Mouse (Mus musculus): ENCODE results near the gene Pop5.

The Pop5 gene

GRCm38 (mm10) chr5:115266340-115266739 is 30.7 kb downstream of the Pop5 start:
- DNase-seq (ENCODE audit: low spot score), result no peak

DNA sequence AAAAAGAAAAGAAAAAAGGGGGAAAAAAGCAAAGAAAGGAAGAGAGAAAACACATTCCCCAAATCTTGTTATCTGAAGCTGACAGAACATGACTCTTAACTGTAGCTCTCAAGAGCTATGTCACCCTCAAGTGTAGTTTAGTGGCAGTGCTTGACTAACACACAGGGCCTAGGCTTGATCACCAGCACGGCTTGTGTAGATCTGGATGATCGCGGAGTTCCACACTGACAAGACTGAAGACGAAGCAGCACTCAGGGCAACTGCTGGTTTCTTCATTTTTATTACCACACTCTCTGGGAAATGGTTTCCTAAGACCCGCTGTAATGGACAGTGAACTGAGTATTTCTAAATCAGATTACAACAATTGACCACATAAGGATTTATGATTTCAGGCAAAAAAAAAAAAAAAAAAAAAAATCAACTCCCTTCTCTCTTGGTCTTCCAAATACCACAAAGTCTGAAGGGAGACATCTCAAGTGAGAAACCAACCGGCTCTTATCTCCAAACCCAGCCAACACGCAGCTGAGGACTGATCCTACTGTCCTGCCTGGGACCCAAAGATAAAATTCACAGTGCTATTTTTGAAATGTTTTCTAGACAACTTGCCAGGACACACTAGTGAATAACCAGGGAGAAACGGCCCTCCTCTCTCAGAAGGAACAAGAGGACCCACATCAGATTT is 31.3 kb downstream of the Pop5 start:
- DNase-seq (ENCODE audit: low spot score), result no peak

DNA sequence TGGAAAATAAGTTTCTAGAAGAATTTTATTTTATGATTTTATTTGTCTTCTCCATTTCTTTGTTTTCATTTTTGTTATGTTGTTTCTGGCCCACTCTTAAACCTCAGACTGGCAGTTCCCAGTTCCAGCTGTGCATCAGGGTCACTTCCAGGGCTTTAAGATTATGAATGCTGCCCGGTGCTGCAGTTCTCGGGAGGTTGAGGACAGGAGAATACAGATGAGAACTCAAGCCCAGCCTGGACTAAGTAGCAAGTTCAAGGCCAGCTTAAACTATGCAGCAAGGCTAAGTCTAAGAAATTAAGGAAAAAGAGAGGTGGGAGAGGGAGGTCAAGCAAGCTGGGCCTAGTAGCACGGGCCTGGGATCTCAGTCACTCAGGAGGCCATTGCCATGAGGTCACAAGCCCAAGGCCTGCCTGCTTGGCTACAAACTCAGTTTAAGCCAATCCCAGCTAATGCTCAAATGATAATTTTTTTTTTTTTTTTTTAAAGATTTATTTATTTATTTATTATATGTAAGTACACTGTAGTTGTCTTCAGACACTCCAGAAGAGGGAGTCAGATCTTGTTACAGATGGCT is 31.9 kb downstream of the Pop5 start:
- DNase-seq (ENCODE audit: low spot score), result no peak

DNA sequence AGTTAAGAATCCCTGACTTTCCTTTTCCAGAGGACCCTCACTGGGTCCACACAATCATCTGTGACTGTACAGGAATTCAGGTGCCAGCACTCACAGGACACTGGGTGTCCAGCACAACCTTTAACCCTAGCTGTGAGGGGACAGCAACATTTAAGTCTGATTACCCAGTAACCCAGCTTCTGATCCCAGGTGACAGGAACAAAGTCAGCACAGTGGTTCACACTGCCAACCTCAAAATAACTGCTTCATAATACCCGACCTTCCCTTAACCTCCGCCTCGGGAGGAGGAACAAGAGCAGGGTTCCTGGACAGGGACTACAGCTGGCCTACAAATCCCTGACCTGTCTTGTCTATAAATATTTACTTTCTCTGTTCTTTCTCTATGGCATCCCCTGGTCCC is 32.6 kb downstream of the Pop5 start:
- DNase-seq (ENCODE audit: low spot score), result no peak

- no peak for DNase-seq (ENCODE audit: low spot score)
These were observed 34.3 kb downstream of the Pop5 start for GRCm38 (mm10) chr5:115269969-115270368.

DNA sequence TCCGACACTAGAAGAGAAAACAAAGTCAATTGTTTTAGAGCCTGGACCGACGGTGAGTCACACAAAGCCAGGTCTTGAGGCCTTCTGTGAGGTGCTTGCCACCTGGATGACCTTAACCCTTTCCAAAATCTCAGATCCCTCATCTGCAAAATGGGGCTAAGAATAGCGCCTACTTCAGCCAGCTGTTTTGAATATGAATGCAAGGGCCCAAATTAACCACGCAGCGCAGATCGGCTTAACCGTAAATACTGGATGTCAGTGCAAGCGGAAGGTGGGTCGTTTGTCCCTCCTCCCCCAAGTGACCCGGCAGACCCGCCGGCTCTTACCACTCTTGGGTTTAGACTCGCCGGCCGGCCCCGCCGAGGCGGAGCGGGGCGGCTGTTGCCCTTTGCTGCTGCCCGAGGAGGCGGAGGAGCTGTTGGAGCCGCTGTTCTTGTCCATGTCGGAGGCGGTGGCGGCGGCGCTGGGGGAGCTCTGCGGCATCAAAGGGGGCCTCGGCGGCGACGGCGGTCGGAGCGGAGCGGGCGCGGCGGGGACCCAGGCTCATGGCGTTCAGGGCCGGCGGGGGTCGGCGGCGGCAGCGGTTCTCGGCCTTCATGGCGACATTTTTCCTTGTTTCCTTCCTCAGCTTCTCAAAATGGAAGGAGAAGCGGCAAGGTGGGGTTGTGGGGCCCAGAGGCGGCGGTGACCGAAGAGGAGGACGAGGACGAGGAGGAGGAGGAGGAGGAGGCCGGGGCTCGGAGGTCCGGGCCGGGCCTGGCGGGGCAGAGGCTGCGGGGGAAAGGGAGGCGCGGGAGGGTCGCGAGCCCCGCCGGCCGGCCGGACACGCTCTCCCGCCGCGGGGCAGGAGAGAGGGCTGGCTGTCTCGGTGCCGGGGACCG is 36.5 kb downstream of the Pop5 start:
- peak; percentile 58 for DNase-seq (ENCODE audit: low spot score)

DNA sequence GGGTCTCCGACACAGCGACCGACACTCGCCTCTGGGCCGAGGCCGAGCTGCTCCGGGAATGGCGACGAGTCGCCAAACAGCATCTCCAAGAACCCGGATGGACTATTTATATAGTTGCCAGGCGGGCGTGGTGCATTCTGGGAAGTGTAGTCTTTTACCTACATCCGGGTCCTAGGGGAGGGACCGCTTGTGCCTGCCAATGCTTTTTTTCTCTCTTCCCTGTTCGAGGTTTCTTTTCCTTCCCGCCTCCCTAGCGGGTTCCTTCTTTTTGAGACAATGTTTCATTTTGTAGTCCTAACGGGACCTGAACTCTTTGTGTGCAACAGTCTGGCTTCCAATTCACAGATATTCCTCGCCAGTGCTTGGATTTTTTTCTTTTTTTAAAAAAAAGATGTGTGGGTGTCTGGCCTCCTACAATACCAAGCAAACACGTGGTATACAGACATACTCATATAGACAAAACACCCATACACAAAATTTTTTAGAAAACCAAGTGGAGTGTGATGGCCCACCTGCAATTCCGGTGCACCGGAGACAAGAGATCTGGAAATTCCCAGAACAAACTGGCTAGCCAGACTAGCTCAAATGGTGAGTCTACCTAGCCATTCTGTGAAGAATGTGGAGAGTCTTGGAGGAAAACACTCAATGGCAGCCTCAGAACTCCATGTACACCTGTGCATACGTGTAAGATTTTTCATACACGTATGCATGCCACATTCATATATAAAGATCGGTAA is 37.3 kb downstream of the Pop5 start, which contains the start of gene Rnf10:
Gene Rnf10 (minus strand): TSS at position 87 of the 737 bp plus-strand sequence.
- peak; percentile 94 for DNase-seq (ENCODE audit: low spot score)

DNA sequence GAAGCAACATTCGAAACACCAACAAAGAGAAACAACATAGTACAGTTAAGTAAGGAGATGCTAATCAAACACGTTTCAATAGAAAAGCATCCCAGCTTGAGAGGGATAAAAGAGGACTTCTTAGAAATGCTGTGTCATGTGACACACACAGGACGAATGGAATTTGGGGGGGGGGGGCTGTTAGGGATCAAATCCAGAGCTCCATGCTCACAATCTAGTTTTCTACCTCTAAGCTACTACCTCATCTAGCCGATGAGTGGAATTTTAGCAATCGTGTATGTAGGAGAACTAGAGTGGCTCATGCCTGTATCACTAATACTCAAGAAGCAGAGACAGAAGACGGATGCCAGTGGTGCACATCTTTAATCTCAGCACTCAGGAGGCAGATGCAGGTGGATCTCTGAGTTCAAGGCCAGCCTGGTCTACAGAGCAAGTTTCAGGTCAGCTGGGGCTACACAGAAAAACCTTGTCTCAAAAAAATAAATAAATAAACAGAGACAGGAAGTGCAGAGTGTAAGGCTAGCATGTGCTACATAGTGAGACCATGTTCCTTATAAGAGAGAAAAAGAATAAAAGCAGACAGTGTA is 38.0 kb downstream of the Pop5 start:
- no peak for DNase-seq (ENCODE audit: low spot score)

- no peak for DNase-seq (ENCODE audit: low spot score)
These were observed 38.7 kb downstream of the Pop5 start for GRCm38 (mm10) chr5:115274353-115274752.

DNA sequence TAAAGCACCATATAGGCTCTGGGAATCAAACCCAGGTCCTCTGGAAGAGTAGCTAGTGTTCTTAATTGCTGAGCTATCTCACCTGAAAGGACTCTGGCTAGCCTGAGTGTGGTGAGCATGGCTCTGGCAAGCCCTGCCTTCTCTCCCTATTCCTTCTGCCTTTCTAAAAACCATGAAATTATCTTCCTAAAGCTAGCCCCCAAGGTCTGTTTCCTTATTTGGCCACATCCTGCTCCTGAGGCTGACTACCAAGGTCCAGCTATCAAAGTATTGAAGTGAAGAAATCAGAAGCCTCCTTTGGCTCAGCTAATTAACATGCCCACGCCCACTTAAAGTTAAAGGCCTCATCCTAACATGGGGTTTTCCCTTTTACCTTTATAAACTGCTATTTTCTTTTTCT is 39.1 kb downstream of the Pop5 start:
- no peak for DNase-seq (ENCODE audit: low spot score)

- DNase-seq (ENCODE audit: low spot score), result peak; percentile 69
These were observed 40.4 kb downstream of the Pop5 start for GRCm38 (mm10) chr5:115275998-115276397.

DNA sequence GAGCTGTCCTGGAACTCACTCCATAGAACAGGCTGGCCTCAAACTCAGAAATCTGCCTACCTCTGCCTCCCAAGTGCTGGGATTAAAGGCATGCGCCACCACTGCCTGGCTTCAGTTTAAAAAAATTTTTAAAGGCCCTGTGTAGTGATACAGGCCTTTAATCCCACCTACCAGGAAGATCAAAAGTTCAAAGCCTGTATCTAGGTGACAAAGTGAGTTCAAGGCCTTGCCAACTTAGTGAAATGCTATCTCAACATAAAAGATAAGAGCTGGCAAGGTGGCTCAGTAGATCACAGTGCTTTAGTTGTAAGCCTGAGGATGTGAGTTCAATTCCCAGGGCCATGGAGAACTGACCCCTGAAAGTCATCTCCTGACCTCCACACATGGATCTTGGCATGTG is 42.4 kb downstream of the Pop5 start:
- DNase-seq (ENCODE audit: low spot score), result no peak

DNA sequence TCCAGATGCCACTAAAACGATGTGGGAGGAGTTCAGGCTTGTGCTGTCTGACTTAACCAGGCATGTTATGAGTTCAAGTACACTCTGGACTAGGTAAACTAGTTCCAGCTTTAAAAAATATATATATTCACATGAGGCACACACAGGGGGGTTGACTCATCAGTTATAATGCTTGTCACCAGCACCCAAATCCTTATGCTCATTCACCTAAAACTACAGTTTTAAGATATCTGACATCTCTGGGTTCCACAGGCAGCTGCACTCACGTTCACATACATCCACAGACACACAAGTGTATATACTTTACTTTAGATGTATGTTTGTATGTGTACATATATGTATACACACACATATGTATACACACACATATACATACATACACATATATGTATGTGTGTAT is 43.1 kb downstream of the Pop5 start:
- no peak for DNase-seq (ENCODE audit: low spot score)

DNA sequence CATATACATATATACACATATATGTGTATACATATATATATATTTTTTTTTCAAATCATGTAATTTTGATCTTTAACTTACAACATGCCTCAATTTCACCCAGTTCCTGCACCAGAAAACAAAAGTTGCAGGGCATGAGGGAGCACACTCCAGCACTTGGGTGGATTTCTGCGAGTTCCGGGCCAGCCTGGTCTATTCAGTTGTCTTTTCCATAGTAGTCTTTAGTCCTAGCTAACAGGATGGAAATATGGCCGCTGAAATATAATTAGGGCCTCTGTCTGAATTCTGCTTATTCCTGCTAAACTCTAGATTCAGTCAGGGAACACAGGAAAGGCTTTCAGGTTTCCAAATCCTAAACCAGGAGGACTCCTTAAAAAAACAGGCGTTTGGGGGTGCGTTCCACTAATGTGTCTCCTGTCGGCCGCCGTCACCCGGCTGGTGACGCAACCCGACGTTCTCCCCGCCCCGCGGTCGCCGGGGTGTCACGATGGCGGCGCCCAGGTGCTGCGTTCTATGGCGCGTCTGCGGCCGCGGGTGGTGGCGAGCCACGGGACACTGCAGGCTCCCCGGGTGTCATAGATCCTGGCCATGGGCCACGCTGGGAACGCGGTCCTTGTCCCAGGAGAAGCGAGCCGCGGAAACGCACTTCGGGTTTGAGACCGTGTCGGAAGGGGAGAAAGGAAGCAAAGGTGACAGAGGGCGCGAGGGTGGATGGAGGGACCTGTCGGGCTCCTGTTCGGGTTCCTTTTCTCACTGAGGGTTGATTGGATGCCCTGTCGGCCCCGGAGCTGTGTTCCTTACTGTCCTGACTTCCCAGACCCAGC is 43.8 kb downstream of the Pop5 start, which contains the start of gene Coq5:
Gene Coq5 (plus strand): TSS at position 441 of the 824 bp plus-strand sequence.
- DNase-seq (ENCODE audit: low spot score), result peak; percentile 90

- DNase-seq (ENCODE audit: low spot score), result peak; percentile 50
These were observed 44.5 kb downstream of the Pop5 start for GRCm38 (mm10) chr5:115280050-115280687.

DNA sequence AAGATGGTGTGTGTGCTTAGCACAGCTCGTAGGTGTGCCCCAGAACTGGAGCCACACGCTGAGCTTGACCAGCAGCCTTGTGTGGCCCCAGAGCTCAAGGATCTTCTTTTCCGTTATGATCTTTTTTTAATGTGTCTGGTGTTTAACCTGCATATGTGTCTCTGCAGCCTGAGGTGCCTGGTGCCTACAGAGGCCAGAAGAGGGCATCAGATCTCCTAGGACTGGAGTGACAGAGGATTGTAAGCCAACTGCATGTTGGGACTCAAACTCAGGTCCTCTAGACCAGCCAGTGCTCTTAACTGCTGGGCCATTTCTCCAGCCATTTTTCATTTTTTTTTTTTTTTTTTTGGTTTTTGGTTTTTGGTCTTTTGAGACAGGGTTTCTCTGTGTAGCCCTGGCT is 49.1 kb downstream of the Pop5 start:
- no peak for DNase-seq (ENCODE audit: low spot score)

- DNase-seq (ENCODE audit: low spot score), result no peak
These were observed 58.5 kb downstream of the Pop5 start for GRCm38 (mm10) chr5:115294173-115294572.

All from embryo, embryonic 10 days (tissue).